Mouse (Mus musculus): Measurements from ENCODE around the gene Dgkh.

Dgkh gene

DNA sequence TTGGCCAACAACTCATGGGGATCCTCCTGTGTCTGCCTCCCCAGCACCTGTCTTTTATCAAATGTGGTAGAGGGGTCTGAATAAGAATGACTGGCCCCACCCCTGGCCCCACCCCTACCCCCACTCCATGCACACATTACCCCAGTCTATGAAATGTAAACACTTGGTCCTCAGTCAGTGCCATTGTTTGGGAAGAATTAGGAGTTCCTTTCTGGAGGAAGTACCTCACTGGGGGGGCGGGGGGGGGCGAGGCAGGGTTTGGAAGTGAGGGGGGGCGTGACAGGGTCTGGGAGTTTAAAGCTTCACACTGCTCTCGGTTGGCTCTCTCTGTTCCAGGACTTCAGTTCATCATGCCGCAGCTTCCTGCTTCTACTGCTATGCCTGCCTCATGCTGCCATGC is 10.5 kb downstream of the Dgkh start:
- DNase-seq (ENCODE audit: low spot score in 2 of 2): no peak

DNA sequence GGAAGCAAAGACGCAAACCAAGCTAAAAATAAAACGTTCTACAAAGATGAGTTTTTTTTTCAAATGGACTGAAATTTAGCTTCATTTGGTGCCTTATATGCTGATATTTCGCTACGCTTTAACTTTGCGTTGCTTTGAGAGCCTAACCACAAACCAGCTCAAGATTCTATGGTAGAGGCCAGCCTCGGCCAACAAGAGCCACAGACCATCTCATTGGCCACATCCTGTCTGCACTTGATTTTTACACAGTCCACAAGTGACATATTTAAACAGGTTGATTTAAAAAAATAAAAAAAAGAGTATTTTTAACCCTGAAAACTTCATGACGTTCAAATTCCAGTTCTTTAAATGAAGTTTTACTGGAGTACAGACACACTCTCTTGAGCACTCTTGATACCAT is 16.5 kb downstream of the Dgkh start:
- DNase-seq (ENCODE audit: low spot score in 2 of 2): no peak

DNA sequence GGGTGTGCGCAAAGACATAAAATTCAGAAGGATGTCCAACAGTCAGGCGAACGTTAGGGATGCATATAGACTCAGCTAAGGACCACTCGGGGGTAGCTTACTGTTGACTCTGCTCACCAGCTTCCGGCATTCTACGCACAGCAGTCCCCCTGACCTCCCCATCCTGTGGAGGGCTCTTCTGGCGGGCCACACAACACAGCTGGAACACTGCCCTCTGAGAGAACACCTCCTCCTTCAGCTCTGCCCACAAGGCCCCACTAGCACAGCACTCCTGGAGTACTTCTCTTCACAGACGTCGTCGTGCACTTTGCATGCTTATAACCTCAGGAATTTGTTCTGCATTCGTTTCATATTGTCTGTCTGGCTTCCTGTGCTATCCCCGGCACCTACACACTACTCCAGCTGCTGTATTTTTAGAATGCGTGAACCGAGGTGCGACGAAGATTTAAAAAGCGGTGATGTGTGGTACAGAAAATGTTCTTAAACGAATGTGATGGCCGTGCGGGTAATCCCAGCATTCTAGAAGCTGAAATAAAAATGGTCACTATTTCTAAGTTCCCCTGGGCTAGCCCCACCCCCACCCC is 19.9 kb downstream of the Dgkh start:
- DNase-seq (ENCODE audit: low spot score in 2 of 2): peak in 1 of 2 experiments; percentile 66

- no peak for DNase-seq (ENCODE audit: low spot score in 2 of 2)
Observed at GRCm38 (mm10) chr14:78710647-78711046, 21.9 kb downstream of the Dgkh start.

GRCm38 (mm10) chr14:78705616-78706015 is 27.0 kb downstream of the Dgkh start:
- no peak for DNase-seq (ENCODE audit: low spot score in 2 of 2)

DNA sequence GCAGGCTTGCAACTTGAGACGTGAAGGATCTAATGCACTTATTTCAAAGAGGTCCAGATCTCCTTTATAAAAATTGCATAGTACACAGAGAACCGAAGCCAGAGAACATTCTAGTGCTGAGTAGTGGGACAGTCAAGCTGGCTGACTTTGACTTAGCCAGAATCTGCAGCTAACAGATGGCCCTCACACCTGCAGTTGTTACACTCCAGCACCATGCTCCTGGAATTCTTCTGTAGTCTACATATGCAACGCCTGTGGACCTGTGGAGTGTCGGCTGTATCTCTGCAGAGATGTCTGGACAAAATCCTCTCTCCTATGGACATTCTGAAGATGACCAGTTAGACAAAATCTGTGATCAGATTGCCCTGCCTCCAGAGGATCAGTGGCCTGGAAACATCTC is 28.6 kb downstream of the Dgkh start:
- peak in 1 of 2 experiments; percentile 25 for DNase-seq (ENCODE audit: low spot score in 2 of 2)

DNA sequence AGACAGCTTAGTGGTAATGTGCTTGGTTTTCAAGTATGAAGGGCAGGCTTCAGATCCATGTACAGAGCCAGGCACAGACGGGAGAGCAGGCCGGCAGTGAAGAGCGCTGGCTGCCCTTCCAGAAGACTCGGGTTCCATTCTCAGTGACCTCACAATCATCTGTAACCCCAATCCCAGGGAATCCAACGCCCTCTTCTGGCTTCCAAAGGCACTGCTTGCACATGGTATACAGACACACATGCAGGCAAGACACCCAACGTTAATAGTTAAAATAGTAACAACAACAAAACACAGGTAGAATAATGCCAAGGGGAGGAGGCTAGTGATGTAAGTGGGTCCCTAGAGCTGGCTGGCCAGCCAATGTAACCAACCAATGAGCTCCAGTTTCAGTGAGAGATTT is 29.2 kb downstream of the Dgkh start:
- DNase-seq (ENCODE audit: low spot score in 2 of 2): no peak

DNA sequence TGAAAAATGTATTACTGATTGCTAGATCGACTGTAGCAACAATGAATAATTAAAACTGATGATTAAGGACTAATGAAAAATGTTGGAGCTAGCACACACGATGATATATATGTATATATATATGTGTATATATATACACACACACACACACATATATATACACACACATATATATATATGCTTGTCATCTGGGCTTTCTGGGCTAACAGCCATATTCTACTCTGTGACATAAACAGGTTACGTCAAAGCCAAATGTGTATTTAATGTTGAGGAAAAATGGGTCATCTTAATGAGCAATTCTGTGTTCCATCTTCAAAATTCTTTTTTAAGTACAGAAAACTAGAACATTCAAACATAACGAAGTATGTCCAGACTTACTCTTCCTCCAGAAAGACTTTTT is 30.5 kb downstream of the Dgkh start:
- no peak for DNase-seq (ENCODE audit: low spot score in 2 of 2)

GRCm38 (mm10) chr14:78701501-78701900 is 31.1 kb downstream of the Dgkh start:
- no peak for DNase-seq (ENCODE audit: low spot score in 2 of 2)

DNA sequence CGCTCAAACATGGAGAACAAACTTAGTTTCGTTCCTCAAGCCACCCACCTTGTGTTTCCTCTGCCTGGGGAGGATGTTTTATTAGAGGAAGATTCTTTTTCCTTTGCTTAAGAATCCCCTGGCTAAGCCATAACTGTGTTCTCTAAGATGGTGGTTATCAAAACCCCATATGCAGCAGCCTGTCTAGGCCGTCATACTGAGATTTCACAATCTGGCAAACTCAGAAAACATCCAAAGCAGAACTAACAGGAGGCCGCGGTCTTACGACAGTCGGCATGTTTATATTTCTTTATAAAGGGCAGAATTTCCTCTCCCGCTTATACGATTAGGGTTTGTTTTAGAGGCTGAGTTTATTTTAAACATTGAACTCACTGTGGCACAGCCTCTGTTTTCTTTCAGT is 31.5 kb downstream of the Dgkh start:
- DNase-seq (ENCODE audit: low spot score in 2 of 2): no peak

DNA sequence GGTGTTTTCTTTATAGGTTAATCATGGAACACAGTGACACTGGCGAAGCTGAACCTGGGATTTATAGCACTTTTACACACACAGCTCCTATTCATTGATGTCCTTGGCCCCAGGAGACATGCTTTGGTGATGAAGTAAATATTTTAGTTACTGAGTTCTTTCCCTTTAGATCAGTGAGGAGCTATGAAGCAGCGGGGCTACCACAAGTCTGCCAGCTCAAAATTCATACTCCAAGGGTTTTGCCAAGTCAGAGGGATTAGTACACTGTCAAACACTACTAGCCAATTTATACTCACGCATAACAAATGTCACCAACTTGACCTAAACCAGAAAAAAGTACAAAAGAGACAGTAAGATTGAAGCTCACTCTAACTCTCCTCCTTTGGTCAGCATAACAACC is 32.9 kb downstream of the Dgkh start:
- DNase-seq (ENCODE audit: low spot score in 2 of 2): no peak

DNA sequence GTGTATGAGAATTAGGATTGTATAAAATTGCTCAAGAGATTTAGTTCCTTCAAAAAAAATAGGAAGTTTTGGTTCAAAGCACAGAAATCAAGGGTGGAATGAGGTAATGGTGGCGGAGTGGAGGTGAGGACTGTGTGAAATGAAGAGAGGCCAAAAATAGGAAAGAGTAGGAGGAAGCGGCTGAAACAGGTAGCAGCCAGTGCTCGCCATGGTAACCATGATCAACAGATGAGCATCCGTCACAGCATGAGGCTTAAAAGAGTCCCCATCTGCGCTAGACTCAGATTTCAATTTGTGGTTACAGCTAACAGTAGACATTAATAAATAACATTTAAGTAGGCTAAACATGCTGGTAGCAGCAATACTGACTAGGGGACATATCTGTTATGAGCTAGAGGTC is 33.4 kb downstream of the Dgkh start:
- DNase-seq (ENCODE audit: low spot score in 2 of 2): peak; percentile 48 to 55

DNA sequence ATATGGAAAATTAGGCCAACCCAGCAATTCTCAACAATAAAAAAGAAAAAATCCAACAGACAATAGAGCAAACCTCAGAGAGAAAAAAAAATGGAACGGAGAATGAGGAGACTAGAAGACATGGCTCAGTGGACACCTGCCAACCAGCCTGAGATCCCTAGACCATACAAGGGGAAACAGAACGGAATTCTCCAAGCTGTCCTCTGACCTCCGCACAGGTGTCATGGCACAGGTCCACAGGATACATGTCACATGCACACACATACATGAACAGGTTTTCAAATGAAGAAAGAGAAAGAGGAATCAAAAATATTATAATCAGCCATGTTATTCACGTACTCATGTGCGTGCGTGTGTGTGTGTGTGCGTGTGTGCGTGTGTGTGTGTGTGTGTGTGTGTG is 38.5 kb downstream of the Dgkh start:
- no peak for DNase-seq (ENCODE audit: low spot score in 2 of 2)

DNA sequence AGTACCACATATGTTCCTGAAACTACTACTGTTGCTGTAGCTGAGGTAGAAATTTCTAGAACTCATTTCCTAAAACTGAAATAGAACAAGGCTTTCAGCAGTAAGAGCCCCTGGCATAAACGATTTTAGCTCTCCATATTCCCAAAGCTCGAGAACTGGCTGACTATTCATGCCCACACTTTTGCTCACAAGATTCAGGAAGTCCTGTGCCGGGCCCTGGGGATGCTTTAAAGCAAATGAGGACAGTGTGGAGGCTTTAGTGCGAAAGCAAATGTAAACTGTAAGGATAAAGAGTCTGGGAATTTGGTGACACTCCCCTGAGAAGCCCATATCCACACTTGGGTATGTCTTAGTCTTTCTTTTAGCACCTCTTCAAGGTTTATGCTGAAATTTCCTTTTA is 40.0 kb downstream of the Dgkh start:
- DNase-seq (ENCODE audit: low spot score in 2 of 2): peak in 1 of 2 experiments; percentile 35

DNA sequence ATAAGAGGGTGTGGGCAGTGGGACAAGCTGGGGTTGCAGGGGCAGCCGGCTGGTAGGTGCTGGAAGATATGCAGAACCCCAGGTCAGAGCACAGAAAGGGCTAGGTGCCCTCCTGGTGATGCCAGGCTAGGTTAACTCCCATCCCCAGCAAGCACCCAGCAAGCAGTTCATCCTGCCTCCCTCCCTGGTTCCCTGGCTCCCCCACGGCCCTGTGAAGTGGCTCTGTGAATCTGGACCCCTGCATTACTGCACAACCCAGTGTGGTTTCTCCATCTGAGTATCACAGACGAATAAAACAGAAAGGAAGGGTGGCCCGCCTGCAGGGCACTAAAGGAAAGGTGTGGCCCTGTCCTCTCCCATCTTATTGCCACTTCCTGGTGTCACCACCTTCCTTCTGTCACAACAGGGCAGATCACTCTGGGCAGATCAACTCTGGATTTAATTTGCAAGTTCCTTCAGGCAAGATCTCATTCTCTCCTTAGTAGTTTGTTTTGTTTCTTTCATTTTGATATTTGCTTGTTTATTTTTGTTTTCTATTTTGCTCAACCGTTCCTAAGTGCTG is 40.6 kb downstream of the Dgkh start:
- no peak for DNase-seq (ENCODE audit: low spot score in 2 of 2)

DNA sequence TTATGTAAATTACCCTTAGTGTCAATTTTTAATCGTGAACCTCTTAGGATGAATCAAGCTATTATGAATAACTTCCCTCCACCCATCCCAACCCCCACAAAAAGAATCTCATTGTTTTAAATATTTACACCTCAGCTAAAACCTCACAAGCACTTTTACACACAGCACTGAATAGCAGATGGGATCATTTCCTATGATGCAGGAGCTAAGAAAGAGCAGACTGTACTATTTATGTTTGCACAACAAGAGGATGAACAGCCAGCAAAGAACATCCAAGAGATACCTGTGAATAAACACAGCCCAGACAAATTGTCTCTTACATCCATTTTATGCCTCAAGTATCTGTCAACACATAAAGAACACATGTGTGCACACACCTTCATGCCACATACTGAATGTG is 41.7 kb downstream of the Dgkh start:
- DNase-seq (ENCODE audit: low spot score in 2 of 2): no peak

GRCm38 (mm10) chr14:78690387-78690786 is 42.2 kb downstream of the Dgkh start:
- DNase-seq (ENCODE audit: low spot score in 2 of 2): no peak

DNA sequence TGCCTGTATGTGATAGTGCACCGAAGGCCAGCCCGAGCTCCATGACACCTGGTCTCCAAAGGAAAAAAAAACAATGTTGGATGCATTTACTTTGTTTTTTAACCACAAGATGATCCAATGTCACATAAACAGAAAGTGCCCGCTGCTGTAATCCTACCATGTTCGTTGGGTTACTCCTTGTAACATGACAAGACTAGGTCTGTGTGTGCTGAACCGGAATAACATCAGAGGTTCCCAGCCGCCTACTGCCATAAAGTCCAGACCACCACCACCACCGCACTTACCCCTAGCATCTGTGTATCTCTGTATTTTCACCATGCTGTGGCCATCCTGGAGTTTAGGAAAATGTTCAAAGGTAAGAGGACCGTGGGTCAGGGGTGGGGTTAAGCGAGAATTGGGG is 42.6 kb downstream of the Dgkh start:
- no peak for DNase-seq (ENCODE audit: low spot score in 2 of 2)

DNA sequence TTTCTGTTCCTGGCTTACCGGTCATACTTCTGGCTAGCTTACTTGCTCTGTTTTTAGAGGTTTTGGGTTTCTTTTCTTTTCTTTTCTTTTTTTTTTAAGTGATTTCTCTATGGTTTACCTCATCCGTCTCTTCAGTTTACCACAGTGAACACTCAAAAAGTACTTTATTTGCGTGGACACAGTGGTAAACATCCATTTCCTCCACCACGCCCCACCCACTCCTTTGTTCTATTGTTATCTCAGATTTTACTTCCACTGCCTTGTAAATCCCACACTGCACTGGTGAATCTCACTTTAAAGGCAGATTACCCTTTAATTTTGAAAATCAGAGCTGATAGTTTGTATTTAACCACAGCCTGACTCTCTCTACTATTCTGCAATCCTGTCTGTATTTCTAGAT is 44.9 kb downstream of the Dgkh start:
- no peak for DNase-seq (ENCODE audit: low spot score in 2 of 2)

- DNase-seq (ENCODE audit: low spot score in 2 of 2): no peak
Observed at GRCm38 (mm10) chr14:78686701-78687100, 45.9 kb downstream of the Dgkh start.

DNA sequence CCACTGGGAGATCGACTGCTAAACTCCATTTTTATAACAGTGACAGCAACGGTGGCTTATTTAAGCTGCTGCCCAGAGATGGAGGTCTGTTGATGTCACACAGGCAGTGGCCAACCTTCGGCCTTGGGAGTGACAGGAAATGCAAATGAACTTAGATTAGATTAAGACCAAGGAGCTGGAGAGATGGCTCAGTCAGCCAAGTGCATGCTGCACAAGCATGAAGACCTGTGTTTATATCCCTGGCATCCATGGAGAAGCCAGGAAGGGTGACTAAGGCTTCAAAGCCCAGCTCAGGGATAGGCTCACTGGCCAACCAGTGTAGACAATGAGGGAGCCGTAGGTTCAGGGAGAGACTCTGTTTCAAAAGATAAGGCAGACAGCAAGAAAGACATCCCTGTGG is 48.4 kb downstream of the Dgkh start:
- no peak for DNase-seq (ENCODE audit: low spot score in 2 of 2)

- no peak for DNase-seq (ENCODE audit: low spot score in 2 of 2)
Observed at GRCm38 (mm10) chr14:78678981-78679380, 53.6 kb downstream of the Dgkh start.

- peak; percentile 59 to 82 for DNase-seq (ENCODE audit: low spot score in 2 of 2)
Observed at GRCm38 (mm10) chr14:78677852-78678588, 54.6 kb downstream of the Dgkh start.

Measured in left cerebral cortex, adult 9 months (tissue).